Comparison of ENCODE assay signal across 26 mouse cellular contexts in genomic region chr11:101367326-101367935, GRCm38 (mm10). TPM values are rescaled to one million over a fixed set of nuclear protein-coding genes. Genes with fewer than 3 reads are reported as not detected.
DNase-seq lines count a peak whose midpoint lies in the region; ATAC-seq lines count a peak whose summit lies in the region.
"Had no signal": no experiment of that assay in that cellular context is flagged by ENCODE, and none has a peak within 500 bp of the region (broad histone marks: within the 10 kb centered on the region; RNA-seq: fewer than 3 reads in every experiment).

TSS of gene G6pc (plus strand) at chr11:101367561.

- WGBS in heart, embryonic 12.5 days: 78% methylated on average over 8 of the region's 8 CpGs
- WGBS in intestine, embryonic 16.5 days: 73% methylated on average over 8 of the region's 8 CpGs
- WGBS in forebrain, embryonic 16.5 days: 87% methylated on average over 8 of the region's 8 CpGs
- 90% methylated on average over 8 of the region's 8 CpGs for WGBS in neural tube, embryonic 15.5 days

- H3K9ac ChIP-seq in heart, embryonic 12.5 days: no peak within 1 kb of the TSS
- no peak within 1 kb of the TSS for H3K9ac ChIP-seq in intestine, embryonic 16.5 days (ENCODE audit: low read depth, low read length)
- H3K9ac ChIP-seq in forebrain, embryonic 16.5 days (replicated peaks; ENCODE audit: low read depth, low read length): no peak within 1 kb of the TSS
- H3K9ac ChIP-seq in neural tube, embryonic 15.5 days (replicated peaks): no peak within 1 kb of the TSS
- H3K9ac ChIP-seq: embryonic facial prominence, embryonic 13.5 days; heart, embryonic 13.5 days; hindbrain, embryonic 14.5 days; limb, embryonic 13.5 days; midbrain, embryonic 13.5 days; neural tube, embryonic 13.5 days had no signal

- no peaks in the 10 kb centered on the region; the same call in 1 of the 2 replicates for H3K27me3 ChIP-seq in heart, embryonic 12.5 days (replicated peaks)
- H3K27me3 ChIP-seq in intestine, embryonic 16.5 days (replicated peaks; ENCODE audit: control insufficient read depth, insufficient read depth, low read length): no peaks in the 10 kb centered on the region
- H3K27me3 ChIP-seq in forebrain, embryonic 16.5 days (replicated peaks; ENCODE audit: control insufficient read depth, insufficient read depth, low read length): no peaks in the 10 kb centered on the region
- no peaks in the 10 kb centered on the region for H3K27me3 ChIP-seq in neural tube, embryonic 15.5 days (replicated peaks)
- H3K27me3 ChIP-seq: embryonic facial prominence, embryonic 13.5 days; heart, embryonic 13.5 days; limb, embryonic 13.5 days; midbrain, embryonic 13.5 days; neural tube, embryonic 13.5 days had no signal

- H3K4me1 ChIP-seq in heart, embryonic 12.5 days (replicated peaks): peaks cover 10% of the 10 kb centered on the region; the same call in 1 of the 2 replicates
- H3K4me1 ChIP-seq in intestine, embryonic 16.5 days (ENCODE audit: control insufficient read depth, insufficient read depth, low read length): peaks cover 9% of the 10 kb centered on the region
- H3K4me1 ChIP-seq in forebrain, embryonic 16.5 days (replicated peaks; ENCODE audit: control insufficient read depth, insufficient read depth, low read length): no peaks in the 10 kb centered on the region
- H3K4me1 ChIP-seq in neural tube, embryonic 15.5 days: no peaks in the 10 kb centered on the region
- H3K4me1 ChIP-seq: embryonic facial prominence, embryonic 13.5 days; limb, embryonic 13.5 days; midbrain, embryonic 13.5 days; neural tube, embryonic 13.5 days had no signal

- H3K36me3 ChIP-seq in heart, embryonic 12.5 days: no peaks in the 10 kb centered on the region
- H3K36me3 ChIP-seq in intestine, embryonic 16.5 days (ENCODE audit: control insufficient read depth, insufficient read depth, low read length): no peaks in the 10 kb centered on the region
- no peaks in the 10 kb centered on the region for H3K36me3 ChIP-seq in forebrain, embryonic 16.5 days (ENCODE audit: control insufficient read depth, insufficient read depth)
- no peaks in the 10 kb centered on the region for H3K36me3 ChIP-seq in neural tube, embryonic 15.5 days
- H3K36me3 ChIP-seq: embryonic facial prominence, embryonic 13.5 days; G1E; heart, embryonic 13.5 days; limb, embryonic 13.5 days; midbrain, embryonic 13.5 days; neural tube, embryonic 13.5 days had no signal

- DNase-seq in heart, adult 11 months: peak; percentile 55
- peak; percentile 66 for DNase-seq in adrenal gland, adult 2 months
- peak; percentile 75 to 91 for DNase-seq in kidney, postnatal 25 days
- DNase-seq: cerebellum, adult 11 months; cerebellum, postnatal 14 days; gastrocnemius, adult 2 months; lung, postnatal 10 days; spleen, adult 18-20 months; thymus, postnatal 25 days had no signal

- H3K27ac ChIP-seq in heart, embryonic 12.5 days (ENCODE audit: poor library complexity, severe bottlenecking): no peak within 1 kb of the TSS
- no peak within 1 kb of the TSS for H3K27ac ChIP-seq in intestine, embryonic 16.5 days (ENCODE audit: low read length)
- no peak within 1 kb of the TSS for H3K27ac ChIP-seq in forebrain, embryonic 16.5 days (ENCODE audit: low read length)
- H3K27ac ChIP-seq in neural tube, embryonic 15.5 days (replicated peaks): no peak within 1 kb of the TSS
- H3K27ac ChIP-seq: embryonic facial prominence, embryonic 13.5 days; gastrocnemius, adult 2 months; heart, embryonic 13.5 days; hindbrain, embryonic 14.5 days; limb, embryonic 13.5 days; midbrain, embryonic 13.5 days; neural tube, embryonic 13.5 days had no signal

- no peak for ATAC-seq in heart, embryonic 12.5 days (ENCODE audit: insufficient number of reproducible peaks, low FRiP score)
- ATAC-seq in intestine, embryonic 16.5 days: 0 out of 2 replicates have a peak, but pooled peaks have one; percentile 36
- ATAC-seq in forebrain, embryonic 16.5 days: no peak
- no peak for ATAC-seq in neural tube, embryonic 15.5 days (ENCODE audit: low FRiP score)
- ATAC-seq: activated CD4-positive, CD25-positive, alpha-beta regulatory T cell, adult 4 months; midbrain, embryonic 13.5 days had no signal

- H3K4me2 ChIP-seq in heart, embryonic 12.5 days: no peak within 1 kb of the TSS
- H3K4me2 ChIP-seq in intestine, embryonic 16.5 days (ENCODE audit: low read depth, low read length): no peak within 1 kb of the TSS
- H3K4me2 ChIP-seq in forebrain, embryonic 16.5 days (ENCODE audit: low read length): no peak within 1 kb of the TSS
- H3K4me2 ChIP-seq in neural tube, embryonic 15.5 days: no peak within 1 kb of the TSS
- H3K4me2 ChIP-seq: embryonic facial prominence, embryonic 13.5 days; heart, embryonic 13.5 days; hindbrain, embryonic 14.5 days; limb, embryonic 13.5 days; midbrain, embryonic 13.5 days; neural tube, embryonic 13.5 days had no signal

- no peaks in the 10 kb centered on the region for H3K9me3 ChIP-seq in heart, embryonic 12.5 days (replicated peaks)
- no peaks in the 10 kb centered on the region for H3K9me3 ChIP-seq in intestine, embryonic 16.5 days (ENCODE audit: control insufficient read depth, low read length)
- no peaks in the 10 kb centered on the region for H3K9me3 ChIP-seq in forebrain, embryonic 16.5 days (ENCODE audit: control insufficient read depth, low read length)
- no peaks in the 10 kb centered on the region for H3K9me3 ChIP-seq in neural tube, embryonic 15.5 days (replicated peaks)
- H3K9me3 ChIP-seq: embryonic facial prominence, embryonic 13.5 days; G1E; heart, embryonic 13.5 days; limb, embryonic 13.5 days; midbrain, embryonic 13.5 days; neural tube, embryonic 13.5 days had no signal

- H3K4me3 ChIP-seq in heart, embryonic 12.5 days: no peak within 1 kb of the TSS
- no peak within 1 kb of the TSS for H3K4me3 ChIP-seq in intestine, embryonic 16.5 days (ENCODE audit: low read length)
- no peak within 1 kb of the TSS for H3K4me3 ChIP-seq in forebrain, embryonic 16.5 days (replicated peaks; ENCODE audit: low read length)
- H3K4me3 ChIP-seq in neural tube, embryonic 15.5 days (replicated peaks): no peak within 1 kb of the TSS
- H3K4me3 ChIP-seq: embryonic facial prominence, embryonic 13.5 days; gastrocnemius, adult 2 months; heart, embryonic 13.5 days; limb, embryonic 13.5 days; midbrain, embryonic 13.5 days; neural tube, embryonic 13.5 days had no signal

RNA-seq across cellular contexts. Expression of gene G6pc, which starts in this region (rescaled TPM):
- not detected in 2 replicates for polyA plus RNA-seq in heart, embryonic 12.5 days (2016; fragmentation: Nextera tagmentation; extraction: Ambion mirVana)
- 10 to 100 TPM in 1 of 2 experiments, 1 to 10 TPM in 1; 1.8 to 24.0 TPM for total RNA-seq in adrenal gland, adult 2 months (2021)
- 0.13 and 0.26 TPM in 2 replicates for polyA plus RNA-seq in adrenal gland, adult 2 months (2012; rRNA removed)
- polyA plus RNA-seq in intestine, embryonic 16.5 days (2015; fragmentation: Nextera tagmentation; extraction: Ambion mirVana): 1.2 and 1.9 TPM in 2 replicates
- polyA plus RNA-seq in forebrain, embryonic 16.5 days (2015; fragmentation: Nextera tagmentation; extraction: Ambion mirVana): not detected in 2 replicates
- polyA plus RNA-seq in neural tube, embryonic 15.5 days (2015; fragmentation: Nextera tagmentation; extraction: Ambion mirVana): not detected in 2 replicates
- total RNA-seq: gastrocnemius, adult 2 months; granulocyte monocyte progenitor cell, adult 5-6 weeks; heart, postnatal 25 days; left cerebral cortex, postnatal 14 days; megakaryocyte progenitor cell, adult 5-6 weeks had no signal
- polyA plus RNA-seq: activated CD4-positive, CD25-positive, alpha-beta regulatory T cell, adult 4 months; embryonic facial prominence, embryonic 13.5 days; G1E; heart, embryonic 13.5 days; hindbrain, embryonic 14.5 days; intestine, embryonic 14.5 days; limb, embryonic 13.5 days; midbrain, embryonic 13.5 days; neural tube, embryonic 13.5 days had no signal
